Mouse (Mus musculus) stomach, embryonic 16.5 days (tissue): ENCODE measurements around the gene 5330417C22Rik. TPM values are rescaled to one million over a fixed set of nuclear protein-coding genes. Genes with fewer than 3 reads are reported as not detected.

Source experiments
- ATAC-seq: fragments of 200-750 bp; cut with Nextera tagmentation; 2 replicates; pipeline ENCODE4 v1.8.0; 2017; ENCODE audit warnings: moderate number of reproducible peaks, moderate TSS enrichment; ENCODE audit not compliant: insufficient read depth, low FRiP score
- H3K27ac ChIP-seq: fragments of 300-500 bp; sonication (generic); 2 replicates; pipeline ENCODE4 v1.5.1; 2014; ENCODE audit warnings: low read length
- H3K27me3 ChIP-seq: fragments of 300-500 bp; sonication (generic); 2 replicates; pipeline ENCODE4 v1.6.1; 2014; ENCODE audit warnings: low read length, control low read depth, mixed read lengths; ENCODE audit not compliant: control insufficient read depth, insufficient read depth
- H3K36me3 ChIP-seq: fragments of 300-500 bp; sonication (generic); 2 replicates; pipeline ENCODE4 v1.6.1; 2014; ENCODE audit warnings: low read length; ENCODE audit not compliant: control insufficient read depth, insufficient read depth
- H3K4me1 ChIP-seq: fragments of 300-500 bp; sonication (generic); 2 replicates; pipeline ENCODE4 v1.6.1; 2014; ENCODE audit warnings: low read length, control low read depth, mixed read lengths; ENCODE audit not compliant: control insufficient read depth, insufficient read depth
- H3K4me2 ChIP-seq: fragments of 300-500 bp; sonication (generic); 2 replicates; pipeline ENCODE4 v1.6.1; 2014; ENCODE audit warnings: low read depth, low read length, mixed read lengths
- H3K4me3 ChIP-seq: fragments of 300-500 bp; sonication (generic); replicated peaks from 2 replicates; pipeline ENCODE4 v1.5.1; 2014; ENCODE audit warnings: mild to moderate bottlenecking, low read length
- H3K9ac ChIP-seq: fragments of 300-500 bp; sonication (generic); 2 replicates; pipeline ENCODE4 v1.6.1; 2014; ENCODE audit warnings: low read length
- H3K9me3 ChIP-seq: fragments of 300-500 bp; sonication (generic); replicated peaks from 2 replicates; pipeline ENCODE4 v1.6.1; 2016; ENCODE audit warnings: low read length, control low read depth; ENCODE audit not compliant: control insufficient read depth
- WGBS: fragments of 180-500 bp; shearing (Covaris S2); extraction: QIAGEN DNeasy Blood & Tissue Kit; methylation state at CpG from one replicate; pipeline ENCODE4 v1.1.7; 2014; 5-methylcytosine and 5-hydroxymethylcytosine counted together
- polyA plus RNA-seq: library from polyadenylated mRNA; unstranded; fragments of >200 nt; fragmentation: Nextera tagmentation; extraction: Ambion mirVana; gene quantifications from 2 replicates; pipeline ENCODE4 v1.2.1, GENCODE M21; 2015

Gene 5330417C22Rik
- polyA plus RNA-seq, 1 experiment from 2014 or later, result 35.4 TPM

DNA sequence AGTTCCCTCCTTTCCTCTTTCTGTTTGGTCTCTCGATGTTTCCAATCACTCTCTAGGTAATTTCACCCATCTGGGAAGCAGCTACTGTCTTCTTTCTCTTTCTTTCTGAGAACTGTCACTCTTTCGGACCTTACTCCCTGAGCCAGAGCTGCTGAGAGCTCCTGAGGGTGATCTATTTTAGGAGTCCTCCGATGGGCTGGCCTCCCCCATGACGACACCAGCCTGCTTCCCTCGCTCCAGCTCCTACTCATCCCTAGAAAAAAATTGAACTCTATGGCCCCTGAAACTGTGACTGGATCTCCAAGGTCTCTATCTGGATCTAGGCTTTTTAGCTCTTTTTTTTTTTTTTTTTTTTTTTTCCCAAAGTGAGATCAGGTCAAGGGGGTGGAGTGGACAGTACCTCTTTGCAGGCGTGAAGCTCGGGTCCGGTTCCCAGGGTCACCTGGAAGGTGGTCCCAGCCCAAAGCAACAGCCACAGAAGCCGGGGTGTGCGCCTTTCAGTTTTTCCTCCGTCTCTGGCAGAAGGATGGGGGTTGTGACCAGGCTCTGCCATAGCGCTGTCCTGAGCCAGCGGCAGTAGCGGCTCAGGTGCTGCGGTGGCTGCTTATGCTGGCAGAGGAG lies 330 bp downstream of the 5330417C22Rik start:
- Histone ChIP-seq H3K9me3 (no peaks in the 10 kb centered on the region), H3K4me2 (peak overlapping the region; percentile 73), H3K27ac (no peak overlapping the region), H3K4me1 (peaks cover 8% of the 10 kb centered on the region; the same call in 1 of the 2 replicates), H3K27me3 (peaks cover 11% of the 10 kb centered on the region), H3K9ac (peak overlapping the region; percentile 26; the same call in 1 of the 2 replicates), H3K4me3 (peak overlapping the region; percentile 42), H3K36me3 (no peaks in the 10 kb centered on the region)
- ATAC-seq, result no peak
- WGBS, result 10% methylated on average over 15 of the region's 15 CpGs

DNA sequence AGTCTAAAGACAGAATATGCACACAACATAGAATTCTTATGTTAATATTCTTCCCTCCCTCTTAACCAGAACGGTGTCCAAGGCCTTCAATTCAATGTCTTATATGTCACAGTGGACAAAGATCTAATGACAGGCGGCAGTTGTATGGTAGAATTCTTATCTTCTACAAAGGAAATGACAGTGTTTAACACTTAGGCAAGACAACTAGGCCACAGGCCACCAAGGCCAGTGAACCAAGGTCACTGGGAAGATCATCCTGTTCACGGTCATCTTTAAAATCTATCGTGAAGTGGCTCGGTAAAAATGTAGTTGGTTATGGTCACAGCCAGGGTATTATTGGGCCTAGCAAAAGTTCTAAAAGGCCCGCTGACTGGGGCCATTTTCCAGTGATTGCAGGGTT lies 2.4 kb downstream of the 5330417C22Rik start, which contains the start of gene 1700013F07Rik:
Gene 1700013F07Rik (plus strand): TSS at position 200 of the 400 bp plus-strand sequence.
- H3K4me3 ChIP-seq, result no peak within 1 kb of the TSS
- no peak for ATAC-seq
- H3K36me3 ChIP-seq, result no peaks in the 10 kb centered on the region
- H3K4me2 ChIP-seq, result no peak within 1 kb of the TSS
- WGBS, result 78% methylated on average over 6 of the region's 6 CpGs
- peak within 1 kb of the TSS; percentile 86 for H3K27ac ChIP-seq
- peaks cover 11% of the 10 kb centered on the region for H3K27me3 ChIP-seq
- peaks cover 8% of the 10 kb centered on the region; the same call in 1 of the 2 replicates for H3K4me1 ChIP-seq
- no peak within 1 kb of the TSS for H3K9ac ChIP-seq
- no peaks in the 10 kb centered on the region for H3K9me3 ChIP-seq

- ATAC-seq, result peak; percentile 75
- Histone ChIP-seq H3K36me3 (no peaks in the 10 kb centered on the region), H3K9ac (no peak overlapping the region), H3K4me1 (peaks cover 8% of the 10 kb centered on the region; the same call in 1 of the 2 replicates), H3K4me2 (no peak overlapping the region), H3K4me3 (no peak overlapping the region), H3K27me3 (peaks cover 11% of the 10 kb centered on the region), H3K27ac (peak overlapping the region; percentile 86), H3K9me3 (no peaks in the 10 kb centered on the region)
- 51% methylated on average over 9 of the region's 9 CpGs for WGBS
Observed at GRCm38 (mm10) chr3:108533114-108533885, 3.0 kb downstream of the 5330417C22Rik start.

GRCm38 (mm10) chr3:108528489-108528888 lies 7.8 kb downstream of the 5330417C22Rik start:
- H3K4me3 ChIP-seq, result no peak overlapping the region
- H3K27ac ChIP-seq, result no peak overlapping the region
- ATAC-seq, result no peak
- no peaks in the 10 kb centered on the region for H3K9me3 ChIP-seq
- H3K4me1 ChIP-seq, result no peaks in the 10 kb centered on the region
- no peak overlapping the region for H3K4me2 ChIP-seq
- H3K27me3 ChIP-seq, result no peaks in the 10 kb centered on the region
- H3K36me3 ChIP-seq, result no peaks in the 10 kb centered on the region
- no peak overlapping the region for H3K9ac ChIP-seq
- WGBS, result 89% methylated on average over 8 of the region's 8 CpGs

- H3K4me2 ChIP-seq, result no peak overlapping the region
- H3K36me3 ChIP-seq, result no peaks in the 10 kb centered on the region
- H3K27me3 ChIP-seq, result no peaks in the 10 kb centered on the region
- no peak overlapping the region for H3K4me3 ChIP-seq
- no peaks in the 10 kb centered on the region for H3K9me3 ChIP-seq
- no peak overlapping the region for H3K9ac ChIP-seq
- ATAC-seq, result no peak
- no peaks in the 10 kb centered on the region for H3K4me1 ChIP-seq
- 83% methylated on average over 4 of the region's 4 CpGs for WGBS
- no peak overlapping the region for H3K27ac ChIP-seq
Observed at GRCm38 (mm10) chr3:108523415-108523814, 12.9 kb downstream of the 5330417C22Rik start.

DNA sequence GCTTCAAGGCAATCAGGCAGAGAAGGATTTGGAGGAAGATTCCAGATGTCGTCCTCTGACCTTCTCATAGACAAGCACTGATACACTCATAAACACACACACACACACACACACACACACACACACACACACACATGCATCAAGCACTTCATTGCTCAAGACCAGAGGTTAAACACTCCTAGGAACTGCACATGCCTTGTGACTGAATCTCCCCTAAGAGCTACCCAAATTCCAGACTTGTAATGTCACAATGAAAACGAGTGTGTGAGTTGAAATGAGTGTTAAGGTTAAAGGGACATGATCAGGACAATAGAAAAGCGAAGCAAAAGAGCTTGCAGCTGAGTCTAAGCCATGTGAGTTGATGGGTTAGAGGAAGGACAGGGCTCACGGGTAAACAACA lies 18.1 kb downstream of the 5330417C22Rik start:
- 44% methylated on average over 4 of the region's 4 CpGs for WGBS

DNA sequence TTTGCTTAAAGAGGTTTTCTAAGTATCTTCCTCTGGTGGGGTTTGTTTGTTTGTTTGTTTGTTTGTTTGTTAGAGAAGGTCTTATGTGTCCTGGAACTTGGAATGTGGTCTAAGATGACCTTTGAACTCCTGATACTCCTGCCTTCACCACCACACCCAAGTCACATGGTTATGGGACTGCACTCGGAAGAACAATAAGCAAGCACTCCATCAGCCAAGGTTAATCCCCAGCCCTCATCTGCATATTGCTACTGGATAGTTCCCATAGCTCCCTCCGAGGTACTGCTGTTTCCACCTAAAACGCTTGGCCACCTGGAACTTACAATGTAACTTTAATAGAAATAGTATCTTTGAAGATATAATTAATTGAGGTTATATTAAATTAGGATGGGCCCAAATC lies 22.9 kb downstream of the 5330417C22Rik start:
- ATAC-seq, result no peak
- Histone ChIP-seq H3K9me3 (no peaks in the 10 kb centered on the region), H3K4me1 (peaks cover 9% of the 10 kb centered on the region; the same call in 1 of the 2 replicates), H3K27ac (no peak overlapping the region), H3K4me2 (no peak overlapping the region), H3K36me3 (no peaks in the 10 kb centered on the region), H3K9ac (no peak overlapping the region), H3K4me3 (no peak overlapping the region), H3K27me3 (no peaks in the 10 kb centered on the region)
- WGBS, result 62% methylated on average over 3 of the region's 3 CpGs

More for the DNA sequence above, 18.1 kb downstream of the 5330417C22Rik start:
- H3K4me3 ChIP-seq, result no peak overlapping the region
- H3K27me3 ChIP-seq, result no peaks in the 10 kb centered on the region
- H3K4me1 ChIP-seq, result no peaks in the 10 kb centered on the region
- H3K4me2 ChIP-seq, result no peak overlapping the region
- H3K9ac ChIP-seq, result no peak overlapping the region
- no peaks in the 10 kb centered on the region for H3K9me3 ChIP-seq
- H3K36me3 ChIP-seq, result no peaks in the 10 kb centered on the region
- no peak overlapping the region for H3K27ac ChIP-seq
- no peak for ATAC-seq

DNA sequence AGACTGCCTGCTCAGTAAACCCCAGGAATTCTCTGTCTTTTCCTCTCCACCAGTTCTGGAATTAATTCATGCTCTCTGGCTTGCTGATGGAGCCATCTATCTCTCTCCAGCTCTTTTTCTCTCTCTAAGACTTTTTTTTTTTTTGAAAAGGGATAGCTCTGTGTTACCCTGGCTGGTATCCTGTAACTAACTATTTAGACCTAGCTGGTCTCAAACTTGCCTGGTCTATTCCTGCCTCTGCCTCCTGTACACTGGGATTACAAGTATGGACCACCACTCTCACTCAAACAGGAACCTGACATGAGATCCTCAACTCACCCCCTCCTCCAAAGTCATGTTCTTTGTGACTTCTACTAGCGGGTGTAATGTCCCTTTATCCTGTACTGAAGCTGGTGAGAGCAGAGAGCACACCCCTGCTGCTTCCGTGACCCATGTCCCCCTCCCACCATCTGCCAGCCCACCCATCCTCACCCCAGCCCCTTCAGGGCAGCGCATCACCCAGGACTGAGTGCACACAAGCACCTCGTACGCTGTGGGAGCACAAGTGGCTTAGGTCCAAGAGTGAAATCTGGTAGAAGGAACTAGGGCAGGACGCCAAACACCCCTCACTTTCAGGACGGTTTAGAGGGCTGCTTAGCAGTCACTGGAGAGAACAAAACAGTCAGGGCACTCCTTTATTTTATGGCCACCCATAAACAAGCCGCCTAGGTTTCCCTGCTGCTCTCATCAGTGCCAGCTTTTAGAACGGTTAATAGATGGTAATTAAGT lies 25.4 kb downstream of the 5330417C22Rik start:
- no peak for ATAC-seq
- peak overlapping the region; percentile 16; the same call in 1 of the 2 replicates for H3K9ac ChIP-seq
- 31% methylated on average over 9 of the region's 9 CpGs for WGBS

More for the DNA sequence above, 25.4 kb downstream of the 5330417C22Rik start:
- Histone ChIP-seq H3K4me3 (no peak overlapping the region), H3K27ac (no peak overlapping the region), H3K9me3 (no peaks in the 10 kb centered on the region), H3K4me2 (no peak overlapping the region), H3K36me3 (no peaks in the 10 kb centered on the region), H3K4me1 (peaks cover 9% of the 10 kb centered on the region; the same call in 1 of the 2 replicates), H3K27me3 (no peaks in the 10 kb centered on the region)
